Mouse (Mus musculus): Measurements from ENCODE around the gene Gm5475.
"Not testable (repeated sequence)": the region's sequence is repeated elsewhere in the genome, so short reads cannot be mapped to it uniquely, and the experiment has no call there.

The Gm5475 gene

GRCm38 (mm10) chr15:100421758-100422197 is at the start of gene Gm5475:
TSS of gene Gm5475 (plus strand) at chr15:100422147.
- Histone ChIP-seq H3K4me1 (replicated peaks; ENCODE audit: low read depth, low read length) (peaks cover 46% of the 10 kb centered on the region), H3K4me3 (replicated peaks; ENCODE audit: low read length) (peak within 1 kb of the TSS; percentile 93), H3K27me3 (ENCODE audit: insufficient read depth, low read length) (peaks cover 29% of the 10 kb centered on the region)
- not testable (repeated sequence) for H3K9me3 ChIP-seq (ENCODE audit: low read length); H3K36me3 ChIP-seq (ENCODE audit: insufficient read depth, low read length)

- H3K36me3 ChIP-seq (ENCODE audit: insufficient read depth, low read length): no peaks in the 10 kb centered on the region
- 0 out of 2 replicates have a peak, but pooled peaks cover 4% of the 10 kb centered on the region for H3K4me1 ChIP-seq (replicated peaks; ENCODE audit: low read depth, low read length)
- peaks cover 5% of the 10 kb centered on the region; the same call in 1 of the 2 replicates for H3K27me3 ChIP-seq (ENCODE audit: insufficient read depth, low read length)
- no peak overlapping the region for H3K4me3 ChIP-seq (replicated peaks; ENCODE audit: low read length)
- peak; percentile 87 for TF ChIP-seq CTCF (conservative IDR thresholded peaks at IDR 0.05; ENCODE audit: low read length)
- no peak for TF ChIP-seq POU5F1 (IDR thresholded peaks at IDR 0.05; ENCODE audit: borderline replicate concordance, low read length)
- no peaks in the 10 kb centered on the region for H3K9me3 ChIP-seq (ENCODE audit: low read length)
These were observed 46.9 kb upstream of the Gm5475 start for GRCm38 (mm10) chr15:100375066-100375465.

GRCm38 (mm10) chr15:100377847-100378505 is 44.0 kb upstream of the Gm5475 start:
- H3K36me3 ChIP-seq (ENCODE audit: insufficient read depth, low read length); H3K4me1 ChIP-seq (replicated peaks; ENCODE audit: low read depth, low read length); H3K4me3 ChIP-seq (replicated peaks; ENCODE audit: low read length); H3K9me3 ChIP-seq (ENCODE audit: low read length); H3K27me3 ChIP-seq (ENCODE audit: insufficient read depth, low read length): not testable (repeated sequence)
- 0 out of 2 replicates have a peak, but pooled peaks have one; percentile 17 for TF ChIP-seq CTCF (conservative IDR thresholded peaks at IDR 0.05; ENCODE audit: low read length)

DNA sequence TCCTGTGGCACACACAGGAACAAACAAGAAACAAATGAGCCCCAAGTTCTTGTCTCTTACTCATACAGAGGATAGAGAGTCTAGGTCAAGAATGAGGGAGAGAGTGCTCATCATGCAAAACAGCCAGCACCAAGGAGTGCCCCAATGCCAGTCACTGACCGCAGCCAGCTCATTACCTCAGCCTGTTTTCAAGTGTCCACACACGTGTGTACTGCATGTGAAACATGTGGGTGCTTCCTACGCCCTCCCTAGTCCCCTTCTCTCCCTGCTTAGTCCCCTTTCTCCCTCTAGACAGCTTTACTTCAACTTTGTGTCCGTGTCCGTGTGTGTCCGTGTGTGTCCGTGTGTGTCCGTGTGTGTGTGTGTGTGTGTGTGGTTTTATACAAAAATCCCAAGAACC is 42.3 kb upstream of the Gm5475 start:
- Histone ChIP-seq H3K4me3 (replicated peaks; ENCODE audit: low read length) (no peak overlapping the region), H3K27me3 (ENCODE audit: insufficient read depth, low read length) (0 out of 2 replicates have a peak, but pooled peaks cover 5% of the 10 kb centered on the region), H3K4me1 (replicated peaks; ENCODE audit: low read depth, low read length) (0 out of 2 replicates have a peak, but pooled peaks cover 3% of the 10 kb centered on the region), H3K36me3 (ENCODE audit: insufficient read depth, low read length) (no peaks in the 10 kb centered on the region), H3K9me3 (ENCODE audit: low read length) (no peaks in the 10 kb centered on the region)
- TF ChIP-seq CTCF (conservative IDR thresholded peaks at IDR 0.05; ENCODE audit: low read length): no peak
- no peak for TF ChIP-seq POU5F1 (IDR thresholded peaks at IDR 0.05; ENCODE audit: borderline replicate concordance, low read length)
- no peak for TF ChIP-seq NANOG (IDR thresholded peaks at IDR 0.05; ENCODE audit: borderline replicate concordance, low read length)

DNA sequence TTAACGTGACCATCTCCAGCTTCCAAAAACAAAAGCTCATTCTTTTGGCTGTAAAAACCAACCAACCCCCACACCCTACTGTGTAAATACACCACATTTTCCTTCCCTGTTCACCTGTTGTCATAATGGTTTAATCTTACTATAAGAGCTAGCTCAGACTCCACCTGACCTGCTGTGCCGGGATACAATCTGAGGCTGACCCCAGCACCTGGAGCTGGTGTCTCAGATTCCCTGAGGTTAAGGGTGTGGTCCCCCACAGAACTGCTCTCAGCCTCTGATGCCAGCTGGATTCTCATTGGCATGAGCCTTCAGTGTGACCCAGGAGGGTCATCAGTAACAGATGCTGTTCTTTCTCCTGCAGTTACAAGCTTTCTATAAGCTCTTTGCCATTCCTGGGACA is 41.8 kb upstream of the Gm5475 start:
- Histone ChIP-seq H3K27me3 (ENCODE audit: insufficient read depth, low read length) (0 out of 2 replicates have a peak, but pooled peaks cover 5% of the 10 kb centered on the region), H3K9me3 (ENCODE audit: low read length) (no peaks in the 10 kb centered on the region), H3K4me1 (replicated peaks; ENCODE audit: low read depth, low read length) (no peaks in the 10 kb centered on the region), H3K36me3 (ENCODE audit: insufficient read depth, low read length) (no peaks in the 10 kb centered on the region), H3K4me3 (replicated peaks; ENCODE audit: low read length) (no peak overlapping the region)
- TF ChIP-seq CTCF (conservative IDR thresholded peaks at IDR 0.05; ENCODE audit: low read length) (no peak), POU5F1 (IDR thresholded peaks at IDR 0.05; ENCODE audit: borderline replicate concordance, low read length) (no peak), NANOG (IDR thresholded peaks at IDR 0.05; ENCODE audit: borderline replicate concordance, low read length) (no peak)

- no peaks in the 10 kb centered on the region for H3K27me3 ChIP-seq (ENCODE audit: insufficient read depth, low read length)
- no peaks in the 10 kb centered on the region for H3K4me1 ChIP-seq (replicated peaks; ENCODE audit: low read depth, low read length)
- no peaks in the 10 kb centered on the region for H3K9me3 ChIP-seq (ENCODE audit: low read length)
- no peak for TF ChIP-seq CTCF (conservative IDR thresholded peaks at IDR 0.05; ENCODE audit: low read length)
- TF ChIP-seq NANOG (IDR thresholded peaks at IDR 0.05; ENCODE audit: borderline replicate concordance, low read length): no peak
- no peak for TF ChIP-seq POU5F1 (IDR thresholded peaks at IDR 0.05; ENCODE audit: borderline replicate concordance, low read length)
- H3K36me3 ChIP-seq (ENCODE audit: insufficient read depth, low read length): no peaks in the 10 kb centered on the region
- H3K4me3 ChIP-seq (replicated peaks; ENCODE audit: low read length): no peak overlapping the region
These were observed 36.2 kb upstream of the Gm5475 start for GRCm38 (mm10) chr15:100385705-100386104.

- no peaks in the 10 kb centered on the region for H3K9me3 ChIP-seq (ENCODE audit: low read length)
- H3K4me3 ChIP-seq (replicated peaks; ENCODE audit: low read length): no peak overlapping the region
- TF ChIP-seq POU5F1 (IDR thresholded peaks at IDR 0.05; ENCODE audit: borderline replicate concordance, low read length) (no peak), CTCF (conservative IDR thresholded peaks at IDR 0.05; ENCODE audit: low read length) (no peak), NANOG (IDR thresholded peaks at IDR 0.05; ENCODE audit: borderline replicate concordance, low read length) (no peak)
- no peaks in the 10 kb centered on the region for H3K27me3 ChIP-seq (ENCODE audit: insufficient read depth, low read length)
- peaks cover 12% of the 10 kb centered on the region for H3K4me1 ChIP-seq (replicated peaks; ENCODE audit: low read depth, low read length)
- no peaks in the 10 kb centered on the region for H3K36me3 ChIP-seq (ENCODE audit: insufficient read depth, low read length)
These were observed 34.3 kb upstream of the Gm5475 start for GRCm38 (mm10) chr15:100387544-100388223.

GRCm38 (mm10) chr15:100388224-100388835 is 33.6 kb upstream of the Gm5475 start:
- Histone ChIP-seq H3K4me3 (replicated peaks; ENCODE audit: low read length) (no peak overlapping the region), H3K9me3 (ENCODE audit: low read length) (no peaks in the 10 kb centered on the region), H3K36me3 (ENCODE audit: insufficient read depth, low read length) (peaks cover 5% of the 10 kb centered on the region; the same call in 1 of the 2 replicates), H3K4me1 (replicated peaks; ENCODE audit: low read depth, low read length) (peaks cover 18% of the 10 kb centered on the region), H3K27me3 (ENCODE audit: insufficient read depth, low read length) (no peaks in the 10 kb centered on the region)
- TF ChIP-seq POU5F1 (IDR thresholded peaks at IDR 0.05; ENCODE audit: borderline replicate concordance, low read length) (no peak), NANOG (IDR thresholded peaks at IDR 0.05; ENCODE audit: borderline replicate concordance, low read length) (no peak), CTCF (conservative IDR thresholded peaks at IDR 0.05; ENCODE audit: low read length) (no peak)

All from E14TG2a.4 (cell line).